Mouse (Mus musculus) heart, embryonic 15.5 days (tissue): ENCODE results near the gene Themis3. TPM values are rescaled to one million over a fixed set of nuclear protein-coding genes. Genes with fewer than 3 reads are reported as not detected.

Experiments used
- ATAC-seq: fragments of 200-750 bp; cut with Nextera tagmentation; replicated peaks from 2 replicates; pipeline ENCODE4 v1.8.0; 2017; ENCODE audit warnings: low read depth, moderate TSS enrichment; ENCODE audit not compliant: insufficient number of reproducible peaks, insufficient read depth, low FRiP score
- H3K27ac ChIP-seq: fragments of 300-500 bp; sonication (generic); 2 replicates; pipeline ENCODE4 v1.5.1; 2015; ENCODE audit warnings: mild to moderate bottlenecking, inconsistent platforms
- H3K27me3 ChIP-seq: fragments of 300-500 bp; sonication (generic); 2 replicates; pipeline ENCODE4 v1.6.1; 2015; ENCODE audit warnings: inconsistent platforms
- H3K36me3 ChIP-seq: fragments of 300-500 bp; sonication (generic); 2 replicates; pipeline ENCODE4 v1.6.1; 2015; ENCODE audit warnings: mild to moderate bottlenecking, inconsistent platforms
- H3K4me1 ChIP-seq: fragments of 300-500 bp; sonication (generic); replicated peaks from 2 replicates; pipeline ENCODE4 v1.6.1; 2015; ENCODE audit warnings: inconsistent platforms
- H3K4me2 ChIP-seq: fragments of 300-500 bp; sonication (generic); 2 replicates; pipeline ENCODE4 v1.6.1; 2015; ENCODE audit warnings: inconsistent platforms, mild to moderate bottlenecking, moderate library complexity
- H3K4me3 ChIP-seq: fragments of 300-500 bp; sonication (generic); 2 replicates; pipeline ENCODE4 v1.5.1; 2015; ENCODE audit warnings: mild to moderate bottlenecking, inconsistent platforms
- H3K9ac ChIP-seq: fragments of 300-500 bp; sonication (generic); 2 replicates; pipeline ENCODE4 v1.6.1; 2015; ENCODE audit warnings: mild to moderate bottlenecking, inconsistent platforms
- H3K9me3 ChIP-seq: fragments of 300-500 bp; sonication (generic); replicated peaks from 2 replicates; pipeline ENCODE4 v1.6.1; 2016; ENCODE audit warnings: inconsistent platforms
- WGBS: fragments of 180-500 bp; shearing (Covaris S2); methylation state at CpG from one replicate; pipeline ENCODE4 v1.1.7; 2015; ENCODE audit warnings: mixed read lengths; 5-methylcytosine and 5-hydroxymethylcytosine counted together
- polyA plus RNA-seq: library from polyadenylated mRNA; unstranded; fragments of >200 nt; fragmentation: Nextera tagmentation; extraction: Ambion mirVana; gene quantifications from 2 replicates; pipeline ENCODE4 v1.2.1, GENCODE M21; 2015

Themis3 gene
- polyA plus RNA-seq, 1 experiment from 2014 or later: 0.05 TPM

DNA sequence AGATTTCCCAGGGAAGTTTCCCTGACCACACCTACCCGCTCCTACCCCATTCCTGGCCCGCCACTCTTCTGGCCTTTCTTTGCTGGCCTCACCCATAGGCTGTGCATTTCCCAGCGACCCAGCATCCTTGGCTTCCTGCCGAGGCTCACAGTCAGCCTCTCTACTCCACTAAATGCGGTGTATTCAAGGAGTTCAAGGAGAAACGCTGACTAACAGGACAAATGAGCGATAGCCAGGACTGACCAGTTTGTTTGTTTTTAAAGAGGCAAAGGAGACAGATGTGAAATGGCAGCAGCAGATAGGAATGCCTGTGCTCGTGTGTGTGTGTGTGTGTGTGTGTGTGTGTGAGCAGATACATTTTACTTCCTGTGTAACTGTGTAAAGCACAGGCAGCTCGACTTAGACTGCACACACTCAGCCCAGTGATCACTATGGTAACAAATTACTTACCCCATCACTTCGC is 84.2 kb downstream of the Themis3 start:
- Histone ChIP-seq H3K27me3 (no peaks in the 10 kb centered on the region), H3K4me3 (no peak overlapping the region), H3K36me3 (peaks cover 7% of the 10 kb centered on the region; the same call in 1 of the 2 replicates), H3K9me3 (no peaks in the 10 kb centered on the region), H3K4me2 (peak overlapping the region; percentile 14; the same call in 1 of the 2 replicates), H3K4me1 (peaks cover 26% of the 10 kb centered on the region), H3K9ac (no peak overlapping the region), H3K27ac (peak overlapping the region; percentile 65)
- ATAC-seq: peak; percentile 82
- WGBS: 23% methylated on average over 10 of the region's 10 CpGs

DNA sequence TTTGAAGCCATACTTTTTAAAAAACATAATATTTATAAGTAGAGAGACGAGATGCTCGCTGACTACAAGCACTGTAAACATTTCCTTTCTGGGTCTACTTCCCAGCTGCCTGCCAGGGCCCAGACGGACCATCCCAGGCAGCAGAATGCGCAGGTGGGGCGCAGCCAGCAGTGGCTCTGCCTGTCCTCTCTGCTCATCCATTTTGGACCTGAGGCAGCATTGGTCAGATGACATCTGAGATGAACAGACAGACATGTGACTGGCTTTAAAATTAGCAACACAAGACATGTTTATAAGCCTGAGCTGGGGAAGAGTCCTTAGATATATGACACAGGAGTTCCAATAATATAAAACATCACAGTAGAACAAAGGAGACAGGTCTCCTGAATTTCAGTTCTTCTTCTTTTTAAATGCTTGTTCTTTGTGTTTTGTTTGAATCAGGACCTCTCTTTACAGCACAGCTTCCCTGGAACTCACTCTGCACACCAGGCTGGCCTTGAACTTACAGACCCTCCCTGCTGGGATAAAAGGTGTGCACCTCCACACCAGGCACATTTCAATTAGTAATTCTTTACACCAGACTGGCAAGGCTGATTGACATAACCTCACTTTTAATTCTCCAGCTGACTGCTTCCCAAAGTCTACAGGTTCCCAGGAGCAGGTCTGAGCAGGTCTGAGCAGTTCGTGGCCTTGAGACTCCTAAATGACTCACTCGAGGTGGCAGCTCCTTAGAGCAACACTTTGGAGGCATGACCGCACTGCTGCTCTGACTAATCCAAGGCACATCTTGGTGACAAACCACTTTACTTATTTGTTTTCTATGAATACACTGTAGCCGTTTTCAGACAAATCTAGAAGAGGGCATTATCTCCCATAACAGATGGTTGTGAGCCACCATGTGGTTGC is 87.1 kb downstream of the Themis3 start:
- H3K4me2 ChIP-seq: no peak overlapping the region
- H3K4me1 ChIP-seq: peaks cover 45% of the 10 kb centered on the region
- H3K9ac ChIP-seq: no peak overlapping the region
- no peaks in the 10 kb centered on the region for H3K27me3 ChIP-seq
- ATAC-seq: no peak
- no peak overlapping the region for H3K4me3 ChIP-seq
- 84% methylated on average over 9 of the region's 9 CpGs for WGBS
- H3K9me3 ChIP-seq: no peaks in the 10 kb centered on the region
- H3K36me3 ChIP-seq: peaks cover 7% of the 10 kb centered on the region; the same call in 1 of the 2 replicates
- H3K27ac ChIP-seq: no peak overlapping the region

DNA sequence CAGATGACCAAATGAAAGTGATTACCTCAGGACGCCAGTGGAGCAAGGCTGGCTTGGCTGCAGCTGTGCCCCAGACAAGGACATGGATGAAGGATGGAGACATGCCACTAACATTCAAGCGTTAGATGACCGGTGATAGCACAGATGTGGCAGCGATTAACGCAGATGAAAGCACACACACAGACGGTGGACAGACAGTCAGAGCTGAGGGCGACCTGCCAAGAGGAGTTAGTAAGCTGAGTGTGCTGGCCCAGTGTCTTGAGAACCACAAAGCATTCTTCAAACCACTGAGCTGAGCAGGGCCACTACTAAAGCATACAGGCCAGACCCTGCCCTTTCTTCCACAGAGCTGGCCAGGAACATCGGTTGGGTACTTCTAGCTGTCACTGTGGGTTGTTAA is 89.5 kb downstream of the Themis3 start:
- ATAC-seq: no peak
- Histone ChIP-seq H3K9me3 (no peaks in the 10 kb centered on the region), H3K4me2 (no peak overlapping the region), H3K4me1 (peaks cover 29% of the 10 kb centered on the region), H3K27me3 (no peaks in the 10 kb centered on the region), H3K36me3 (peaks cover 12% of the 10 kb centered on the region), H3K9ac (no peak overlapping the region), H3K4me3 (no peak overlapping the region), H3K27ac (no peak overlapping the region)
- WGBS: 79% methylated on average over 8 of the region's 8 CpGs

Other genes starting within 250 kb of the Themis3 start
- 0.83 and 2.7 TPM in 2 replicates for gene Mtcl1, start 144.9 kb downstream of the Themis3 start, polyA plus RNA-seq
- gene Rab12, start 74.9 kb downstream of the Themis3 start, polyA plus RNA-seq: 49.6 and 51.0 TPM in 2 replicates